Mouse (Mus musculus) neural tube, embryonic 11.5 days (tissue): ENCODE measurements around the gene Spef1. TPM values are rescaled to one million over a fixed set of nuclear protein-coding genes. Genes with fewer than 3 reads are reported as not detected.

Experiments
- ATAC-seq: fragments of 200-750 bp; cut with Nextera tagmentation; 2 replicates; pipeline ENCODE4 v1.8.0; 2017; ENCODE audit warnings: moderate number of reproducible peaks, mild to moderate bottlenecking, moderate TSS enrichment, moderate library complexity; ENCODE audit not compliant: insufficient read depth, low FRiP score, low TSS enrichment
- DNase-seq: peaks from one replicate; pipeline ENCODE4 v3.0.0-alpha.2; 2015; ENCODE audit warnings: low spot score
- H3K27ac ChIP-seq: fragments of 300-500 bp; sonication (generic); 2 replicates; pipeline ENCODE4 v1.5.1; 2014; ENCODE audit warnings: low read depth, mild to moderate bottlenecking, low read length
- H3K27me3 ChIP-seq: fragments of 300-500 bp; sonication (generic); 2 replicates; pipeline ENCODE4 v1.6.1; 2014; ENCODE audit warnings: mild to moderate bottlenecking, low read length, mixed read lengths; ENCODE audit not compliant: control insufficient read depth, insufficient read depth
- H3K36me3 ChIP-seq: fragments of 300-500 bp; sonication (generic); 2 replicates; pipeline ENCODE4 v1.6.1; 2014; ENCODE audit warnings: mild to moderate bottlenecking, low read length, moderate library complexity, mixed read lengths; ENCODE audit not compliant: control insufficient read depth, insufficient read depth
- H3K4me1 ChIP-seq: fragments of 300-500 bp; sonication (generic); 2 replicates; pipeline ENCODE4 v1.6.1; 2014; ENCODE audit warnings: low read length, mixed read lengths; ENCODE audit not compliant: control insufficient read depth, insufficient read depth
- H3K4me2 ChIP-seq: fragments of 300-500 bp; sonication (generic); 2 replicates; pipeline ENCODE4 v1.6.1; 2014; ENCODE audit warnings: low read depth, mild to moderate bottlenecking, moderate library complexity
- H3K4me3 ChIP-seq: fragments of 300-500 bp; sonication (generic); 2 replicates; pipeline ENCODE4 v1.5.1; 2014; ENCODE audit warnings: low read depth, low read length
- H3K9ac ChIP-seq: fragments of 300-500 bp; sonication (generic); 2 replicates; pipeline ENCODE4 v1.6.1; 2014; ENCODE audit warnings: mild to moderate bottlenecking, low read length
- H3K9me3 ChIP-seq: fragments of 300-500 bp; sonication (generic); 2 replicates; pipeline ENCODE4 v1.6.1; 2016; ENCODE audit warnings: low read length; ENCODE audit not compliant: control insufficient read depth
- WGBS: fragments of 180-500 bp; shearing (Covaris S2); extraction: QIAGEN DNeasy Blood & Tissue Kit; methylation state at CpG from one replicate; pipeline ENCODE4 v1.1.7; 2014; 5-methylcytosine and 5-hydroxymethylcytosine counted together
- polyA plus RNA-seq: library from polyadenylated mRNA; unstranded; fragments of >200 nt; fragmentation: Nextera tagmentation; extraction: Ambion mirVana; gene quantifications from 2 replicates; pipeline ENCODE4 v1.2.1, GENCODE M21; 2014

Spef1 gene
- polyA plus RNA-seq, 1 experiment from 2014 or later: 6.0 TPM

- no peaks in the 10 kb centered on the region for H3K9me3 ChIP-seq
- 90% methylated on average over 7 of the region's 7 CpGs for WGBS
- H3K9ac ChIP-seq: no peak overlapping the region
- ATAC-seq (no peak), DNase-seq (no peak)
- H3K4me2 ChIP-seq: no peak overlapping the region
- H3K4me1 ChIP-seq: no peaks in the 10 kb centered on the region
- no peak overlapping the region for H3K27ac ChIP-seq
- H3K36me3 ChIP-seq: peaks cover 6% of the 10 kb centered on the region
- H3K4me3 ChIP-seq: no peak overlapping the region
- H3K27me3 ChIP-seq: no peaks in the 10 kb centered on the region
Observed at GRCm38 (mm10) chr2:131138760-131139159, 48.3 kb downstream of the Spef1 start.

GRCm38 (mm10) chr2:131138296-131138695 is 48.8 kb downstream of the Spef1 start:
- Histone ChIP-seq H3K9me3 (no peaks in the 10 kb centered on the region), H3K9ac (no peak overlapping the region), H3K4me1 (no peaks in the 10 kb centered on the region), H3K4me3 (no peak overlapping the region), H3K27ac (no peak overlapping the region), H3K27me3 (no peaks in the 10 kb centered on the region), H3K4me2 (no peak overlapping the region), H3K36me3 (peaks cover 6% of the 10 kb centered on the region)
- WGBS: 89% methylated on average over 4 of the region's 4 CpGs
- DNase-seq (no peak), ATAC-seq (no peak)

GRCm38 (mm10) chr2:131135521-131136139 is 51.5 kb downstream of the Spef1 start:
- Histone ChIP-seq H3K4me2 (no peak overlapping the region), H3K27me3 (no peaks in the 10 kb centered on the region), H3K9me3 (no peaks in the 10 kb centered on the region), H3K9ac (no peak overlapping the region), H3K27ac (no peak overlapping the region), H3K36me3 (peaks cover 2% of the 10 kb centered on the region; the same call in 1 of the 2 replicates), H3K4me1 (no peaks in the 10 kb centered on the region), H3K4me3 (no peak overlapping the region)
- ATAC-seq (no peak), DNase-seq (no peak)
- 72% methylated on average over 11 of the region's 11 CpGs for WGBS

GRCm38 (mm10) chr2:131134826-131135400 is 52.2 kb downstream of the Spef1 start:
- no peak overlapping the region for H3K4me2 ChIP-seq
- ATAC-seq (no peak), DNase-seq (no peak)
- H3K4me3 ChIP-seq: no peak overlapping the region
- no peaks in the 10 kb centered on the region for H3K9me3 ChIP-seq
- H3K27ac ChIP-seq: no peak overlapping the region
- peaks cover 2% of the 10 kb centered on the region; the same call in 1 of the 2 replicates for H3K36me3 ChIP-seq
- H3K27me3 ChIP-seq: no peaks in the 10 kb centered on the region
- H3K9ac ChIP-seq: no peak overlapping the region
- WGBS: 86% methylated on average over 8 of the region's 8 CpGs
- H3K4me1 ChIP-seq: no peaks in the 10 kb centered on the region

GRCm38 (mm10) chr2:131134381-131134780 is 52.7 kb downstream of the Spef1 start:
- Histone ChIP-seq H3K27ac (no peak overlapping the region), H3K9ac (no peak overlapping the region), H3K36me3 (peaks cover 2% of the 10 kb centered on the region; the same call in 1 of the 2 replicates), H3K4me2 (no peak overlapping the region), H3K27me3 (no peaks in the 10 kb centered on the region), H3K4me3 (no peak overlapping the region), H3K4me1 (no peaks in the 10 kb centered on the region), H3K9me3 (no peaks in the 10 kb centered on the region)
- WGBS: 38% methylated on average over 1 of the region's 1 CpGs
- no peak for ATAC-seq
- no peak for DNase-seq

- H3K4me1 ChIP-seq: no peaks in the 10 kb centered on the region; the same call in 1 of the 2 replicates
- H3K9ac ChIP-seq: no peak within 1 kb of the TSS
- ATAC-seq: no peak
- H3K36me3 ChIP-seq: peaks cover 2% of the 10 kb centered on the region; the same call in 1 of the 2 replicates
- no peaks in the 10 kb centered on the region for H3K9me3 ChIP-seq
- WGBS: 87% methylated on average over 9 of the region's 9 CpGs
- DNase-seq: no peak
- H3K27me3 ChIP-seq: no peaks in the 10 kb centered on the region
- H3K4me3 ChIP-seq: no peak within 1 kb of the TSS
- no peak within 1 kb of the TSS for H3K27ac ChIP-seq
- no peak within 1 kb of the TSS for H3K4me2 ChIP-seq
Observed at GRCm38 (mm10) chr2:131132930-131133547, 54.0 kb downstream of the Spef1 start, which contains the start of gene Gm11037. Gm11037 (plus strand) TSS chr2:131133497.

- H3K9me3 ChIP-seq: no peaks in the 10 kb centered on the region
- DNase-seq (no peak), ATAC-seq (no peak)
- H3K36me3 ChIP-seq: peaks cover 2% of the 10 kb centered on the region; the same call in 1 of the 2 replicates
- 82% methylated on average over 10 of the region's 10 CpGs for WGBS
- H3K27ac ChIP-seq: no peak overlapping the region
- no peaks in the 10 kb centered on the region for H3K27me3 ChIP-seq
- peaks cover 6% of the 10 kb centered on the region for H3K4me1 ChIP-seq
- H3K4me3 ChIP-seq: no peak overlapping the region
- no peak overlapping the region for H3K4me2 ChIP-seq
- no peak overlapping the region for H3K9ac ChIP-seq
Observed at GRCm38 (mm10) chr2:131132111-131132888, 54.8 kb downstream of the Spef1 start.

GRCm38 (mm10) chr2:131130849-131131248 is 56.2 kb downstream of the Spef1 start:
- H3K4me3 ChIP-seq: no peak overlapping the region
- ATAC-seq (no peak), DNase-seq (no peak)
- peaks cover 16% of the 10 kb centered on the region for H3K4me1 ChIP-seq
- H3K9ac ChIP-seq: no peak overlapping the region
- no peaks in the 10 kb centered on the region for H3K27me3 ChIP-seq
- peaks cover 2% of the 10 kb centered on the region; the same call in 1 of the 2 replicates for H3K36me3 ChIP-seq
- H3K27ac ChIP-seq: no peak overlapping the region
- no peaks in the 10 kb centered on the region for H3K9me3 ChIP-seq
- H3K4me2 ChIP-seq: no peak overlapping the region
- 78% methylated on average over 2 of the region's 2 CpGs for WGBS
